Mouse (Mus musculus) hindbrain, embryonic 16.5 days (tissue): ENCODE measurements at regions not wholly inside any gene's neighbourhood (a gene's known extent, or its start where the extent isn't known, plus 50 kb on each side); places are given as distances from the start of the nearest gene placed in this dataset.

Experiments
- ATAC-seq: fragments of 200-750 bp; cut with Nextera tagmentation; 2 replicates; pipeline ENCODE4 v1.8.0; 2017; ENCODE audit warnings: moderate TSS enrichment, moderate library complexity
- H3K27ac ChIP-seq: fragments of 300-500 bp; sonication (generic); 2 replicates; pipeline ENCODE4 v1.5.1; 2014; ENCODE audit warnings: low read depth, mild to moderate bottlenecking, control low read depth, low read length, moderate library complexity
- H3K27me3 ChIP-seq: fragments of 300-500 bp; sonication (generic); replicated peaks from 2 replicates; pipeline ENCODE4 v1.6.1; 2014; ENCODE audit warnings: low read length; ENCODE audit not compliant: control insufficient read depth, insufficient read depth
- H3K36me3 ChIP-seq: fragments of 300-500 bp; sonication (generic); 2 replicates; pipeline ENCODE4 v1.6.1; 2014; ENCODE audit warnings: mild to moderate bottlenecking, low read length, moderate library complexity, mixed read lengths; ENCODE audit not compliant: control insufficient read depth, insufficient read depth
- H3K4me1 ChIP-seq: fragments of 300-500 bp; sonication (generic); 2 replicates; pipeline ENCODE4 v1.6.1; 2014; ENCODE audit warnings: low read depth, low read length; ENCODE audit not compliant: control insufficient read depth, insufficient read depth
- H3K4me2 ChIP-seq: fragments of 300-500 bp; sonication (generic); 2 replicates; pipeline ENCODE4 v1.6.1; 2014; ENCODE audit warnings: mild to moderate bottlenecking, low read length, control low read depth, moderate library complexity
- H3K4me3 ChIP-seq: fragments of 300-500 bp; sonication (generic); 2 replicates; pipeline ENCODE4 v1.5.1; 2014; ENCODE audit warnings: mild to moderate bottlenecking, low read length, control low read depth, moderate library complexity
- H3K9ac ChIP-seq: fragments of 300-500 bp; sonication (generic); 2 replicates; pipeline ENCODE4 v1.6.1; 2014; ENCODE audit warnings: low read depth, mild to moderate bottlenecking, control low read depth, low read length, moderate library complexity
- H3K9me3 ChIP-seq: fragments of 300-500 bp; sonication (generic); 2 replicates; pipeline ENCODE4 v1.6.1; 2014; ENCODE audit warnings: mild to moderate bottlenecking, low read length, moderate library complexity; ENCODE audit not compliant: control insufficient read depth
- WGBS: fragments of 180-500 bp; shearing (Covaris S2); extraction: QIAGEN DNeasy Blood & Tissue Kit; methylation state at CpG from one replicate; pipeline ENCODE4 v1.1.7; 2014; 5-methylcytosine and 5-hydroxymethylcytosine counted together

- 29% methylated on average over 5 of the region's 5 CpGs for WGBS
- peak; percentile 37; the same call in 1 of the 2 replicates for ATAC-seq
Observed at GRCm38 (mm10) chr3:34509160-34509559, 141.0 kb upstream of the Sox2 start.

GRCm38 (mm10) chr3:34504573-34504894 is 145.7 kb upstream of the Sox2 start:
- Histone ChIP-seq H3K27ac (no peak overlapping the region), H3K9me3 (no peaks in the 10 kb centered on the region), H3K27me3 (no peaks in the 10 kb centered on the region), H3K36me3 (no peaks in the 10 kb centered on the region), H3K4me1 (peaks cover 3% of the 10 kb centered on the region; the same call in 1 of the 2 replicates), H3K4me2 (no peak overlapping the region), H3K9ac (no peak overlapping the region), H3K4me3 (no peak overlapping the region)
- ATAC-seq = peak; percentile 34; the same call in 1 of the 2 replicates
- WGBS = 17% methylated on average over 3 of the region's 3 CpGs

More at GRCm38 (mm10) chr3:34509160-34509559, 141.0 kb upstream of the Sox2 start:
- Histone ChIP-seq H3K27ac (no peak overlapping the region), H3K4me3 (no peak overlapping the region), H3K9me3 (peaks cover 4% of the 10 kb centered on the region), H3K36me3 (no peaks in the 10 kb centered on the region), H3K4me1 (peaks cover 3% of the 10 kb centered on the region; the same call in 1 of the 2 replicates), H3K27me3 (no peaks in the 10 kb centered on the region), H3K4me2 (no peak overlapping the region), H3K9ac (no peak overlapping the region)

- Histone ChIP-seq H3K4me1 (peaks cover 2% of the 10 kb centered on the region; the same call in 1 of the 2 replicates), H3K9ac (no peak overlapping the region), H3K27ac (no peak overlapping the region), H3K4me2 (no peak overlapping the region), H3K9me3 (no peaks in the 10 kb centered on the region), H3K27me3 (no peaks in the 10 kb centered on the region), H3K36me3 (no peaks in the 10 kb centered on the region), H3K4me3 (no peak overlapping the region)
- ATAC-seq = peak; percentile 63
- 39% methylated on average over 13 of the region's 13 CpGs for WGBS
Observed at GRCm38 (mm10) chr3:34503874-34504572, 146.2 kb upstream of the Sox2 start.

- Histone ChIP-seq H3K4me2 (no peak overlapping the region), H3K4me1 (no peaks in the 10 kb centered on the region), H3K9me3 (no peaks in the 10 kb centered on the region), H3K27me3 (no peaks in the 10 kb centered on the region), H3K4me3 (no peak overlapping the region), H3K27ac (no peak overlapping the region), H3K36me3 (no peaks in the 10 kb centered on the region), H3K9ac (no peak overlapping the region)
- ATAC-seq = 0 out of 2 replicates have a peak, but pooled peaks have one; percentile 48
- WGBS = 80% methylated on average over 8 of the region's 8 CpGs
Observed at GRCm38 (mm10) chr3:34496839-34497238, 153.4 kb upstream of the Sox2 start.

- Histone ChIP-seq H3K4me2 (no peak overlapping the region), H3K9me3 (no peaks in the 10 kb centered on the region), H3K27me3 (no peaks in the 10 kb centered on the region), H3K4me1 (no peaks in the 10 kb centered on the region), H3K36me3 (no peaks in the 10 kb centered on the region), H3K4me3 (no peak overlapping the region), H3K27ac (no peak overlapping the region), H3K9ac (no peak overlapping the region)
- 81% methylated on average over 3 of the region's 3 CpGs for WGBS
- ATAC-seq = no peak
Observed at GRCm38 (mm10) chr3:34495615-34496014, 154.6 kb upstream of the Sox2 start.

- Histone ChIP-seq H3K27me3 (no peaks in the 10 kb centered on the region), H3K4me1 (no peaks in the 10 kb centered on the region), H3K9ac (no peak overlapping the region), H3K27ac (no peak overlapping the region), H3K36me3 (no peaks in the 10 kb centered on the region), H3K4me2 (no peak overlapping the region), H3K9me3 (no peaks in the 10 kb centered on the region), H3K4me3 (no peak overlapping the region)
- ATAC-seq = no peak
Observed at GRCm38 (mm10) chr3:34493921-34494320, 156.3 kb upstream of the Sox2 start.

- Histone ChIP-seq H3K4me2 (no peak overlapping the region), H3K4me1 (peaks cover 4% of the 10 kb centered on the region), H3K27ac (no peak overlapping the region), H3K27me3 (no peaks in the 10 kb centered on the region; the same call in 1 of the 2 replicates), H3K9ac (no peak overlapping the region), H3K9me3 (no peaks in the 10 kb centered on the region), H3K4me3 (no peak overlapping the region), H3K36me3 (no peaks in the 10 kb centered on the region)
- 93% methylated on average over 2 of the region's 2 CpGs for WGBS
- no peak for ATAC-seq
Observed at GRCm38 (mm10) chr3:34489008-34489407, 161.2 kb upstream of the Sox2 start.

- 0 out of 2 replicates have a peak, but pooled peaks have one; percentile 63 for ATAC-seq
- Histone ChIP-seq H3K9me3 (no peaks in the 10 kb centered on the region), H3K4me3 (no peak overlapping the region), H3K36me3 (no peaks in the 10 kb centered on the region), H3K27me3 (no peaks in the 10 kb centered on the region; the same call in 1 of the 2 replicates), H3K4me1 (peaks cover 4% of the 10 kb centered on the region), H3K4me2 (no peak overlapping the region), H3K27ac (no peak overlapping the region), H3K9ac (no peak overlapping the region)
- 12% methylated on average over 9 of the region's 9 CpGs for WGBS
Observed at GRCm38 (mm10) chr3:34486441-34487050, 163.7 kb upstream of the Sox2 start.

GRCm38 (mm10) chr3:34485345-34486223 is 164.6 kb upstream of the Sox2 start:
- H3K36me3 ChIP-seq = no peaks in the 10 kb centered on the region
- peaks cover 4% of the 10 kb centered on the region for H3K4me1 ChIP-seq
- no peak overlapping the region for H3K27ac ChIP-seq
- no peak overlapping the region for H3K9ac ChIP-seq
- ATAC-seq = no peak
- no peak overlapping the region for H3K4me2 ChIP-seq
- H3K9me3 ChIP-seq = no peaks in the 10 kb centered on the region
- no peak overlapping the region for H3K4me3 ChIP-seq
- 38% methylated on average over 15 of the region's 15 CpGs for WGBS
- H3K27me3 ChIP-seq = no peaks in the 10 kb centered on the region; the same call in 1 of the 2 replicates
